Mouse (Mus musculus) lung, postnatal 0 days (tissue): ENCODE data around the gene Rad1.

Experiments used
- CTCF ChIP-seq: IDR thresholded peaks from 2 replicates; pipeline ENCODE4 v1.5.1; 2016; ENCODE audit warnings: antibody characterized with exemption, mild to moderate bottlenecking
- EP300 ChIP-seq: IDR thresholded peaks from 2 replicates; pipeline ENCODE4 v1.6.1; 2016; ENCODE audit warnings: antibody characterized with exemption, mild to moderate bottlenecking, control low read depth

DNA sequence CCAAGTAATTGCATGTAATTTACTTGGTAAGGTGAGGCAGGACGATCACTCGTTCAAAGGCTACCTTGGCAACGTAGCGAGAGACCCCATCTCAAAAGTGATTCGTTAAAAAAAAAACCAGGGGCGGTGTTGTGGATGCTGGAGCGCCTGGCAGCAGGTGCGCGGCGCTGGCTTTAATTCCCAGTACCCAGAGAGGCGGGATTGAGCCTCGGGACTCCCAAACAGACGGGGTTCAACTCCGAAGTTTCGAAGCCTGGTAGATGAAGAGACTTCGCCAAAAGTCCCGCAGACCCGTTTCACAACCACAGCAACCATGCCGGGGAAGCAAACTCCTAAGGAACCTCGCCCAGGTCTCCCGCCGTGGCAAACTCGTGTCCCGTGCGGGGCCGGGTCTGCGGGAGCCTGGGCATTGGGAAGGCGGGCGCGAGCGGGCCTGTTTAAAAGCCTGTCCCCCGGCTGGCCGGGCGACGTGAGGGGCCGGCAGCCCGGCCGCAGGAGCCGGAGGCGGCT, 16.1 kb upstream of the Rad1 start:
- no peak for TF ChIP-seq CTCF
- no peak for TF ChIP-seq EP300
